Mouse (Mus musculus) forelimb bud, embryonic 11.5 days (tissue): ENCODE data around the gene Myo19.
A peak's percentile ranks its signal among the peaks of the same experiment; 100 is the strongest.

ENCODE experiments used
- DNase-seq: peaks from one replicate; pipeline ENCODE4 v3.0.0-alpha.2; 2012; ENCODE audit warnings: low read depth, low spot score

Myo19 gene

GRCm38 (mm10) chr11:84886236-84886635, 6.3 kb downstream of the Myo19 start:
- no peak for DNase-seq

- no peak for DNase-seq
These were observed 7.0 kb downstream of the Myo19 start for GRCm38 (mm10) chr11:84886767-84887511.

- DNase-seq, result no peak
These were observed 8.1 kb downstream of the Myo19 start for GRCm38 (mm10) chr11:84888025-84888424.

GRCm38 (mm10) chr11:84889492-84889891, 9.5 kb downstream of the Myo19 start:
- DNase-seq, result no peak

- no peak for DNase-seq
These were observed 11.8 kb downstream of the Myo19 start for GRCm38 (mm10) chr11:84891705-84892104.

GRCm38 (mm10) chr11:84893113-84893512, 13.2 kb downstream of the Myo19 start:
- DNase-seq, result no peak

- DNase-seq, result no peak
These were observed 24.7 kb downstream of the Myo19 start for GRCm38 (mm10) chr11:84904597-84905144.

- DNase-seq, result no peak
These were observed 27.1 kb downstream of the Myo19 start for GRCm38 (mm10) chr11:84907081-84907480.

GRCm38 (mm10) chr11:84908480-84908879, 28.5 kb downstream of the Myo19 start:
- DNase-seq, result no peak

GRCm38 (mm10) chr11:84910411-84910810, 30.5 kb downstream of the Myo19 start:
- DNase-seq, result no peak

- DNase-seq, result no peak
These were observed 34.7 kb downstream of the Myo19 start for GRCm38 (mm10) chr11:84914673-84915072.

- DNase-seq, result peak; percentile 87
These were observed 36.2 kb downstream of the Myo19 start, which contains the start of gene Znhit3 for GRCm38 (mm10) chr11:84916053-84916702. Znhit3 (minus strand) TSS chr11:84916366.

- DNase-seq, result no peak
These were observed 36.9 kb downstream of the Myo19 start for GRCm38 (mm10) chr11:84916703-84917300.

- peak; percentile 82 for DNase-seq
These were observed 38.5 kb downstream of the Myo19 start for GRCm38 (mm10) chr11:84918425-84918824.

GRCm38 (mm10) chr11:84919276-84919675, 39.3 kb downstream of the Myo19 start:
- DNase-seq, result peak; percentile 26

- DNase-seq, result no peak
These were observed 40.0 kb downstream of the Myo19 start for GRCm38 (mm10) chr11:84919951-84920350.

- DNase-seq, result no peak
These were observed 41.0 kb downstream of the Myo19 start for GRCm38 (mm10) chr11:84920981-84921380.

GRCm38 (mm10) chr11:84932261-84932660, 52.3 kb downstream of the Myo19 start:
- no peak for DNase-seq

- DNase-seq, result no peak
These were observed 59.6 kb downstream of the Myo19 start for GRCm38 (mm10) chr11:84939508-84940053.

GRCm38 (mm10) chr11:84940140-84940539, 60.2 kb downstream of the Myo19 start:
- no peak for DNase-seq

- DNase-seq, result peak; percentile 81
These were observed 64.0 kb downstream of the Myo19 start for GRCm38 (mm10) chr11:84943948-84944347.
